Comparison of ENCODE assay signal across 37 mouse cellular contexts in the genomic region with DNA sequence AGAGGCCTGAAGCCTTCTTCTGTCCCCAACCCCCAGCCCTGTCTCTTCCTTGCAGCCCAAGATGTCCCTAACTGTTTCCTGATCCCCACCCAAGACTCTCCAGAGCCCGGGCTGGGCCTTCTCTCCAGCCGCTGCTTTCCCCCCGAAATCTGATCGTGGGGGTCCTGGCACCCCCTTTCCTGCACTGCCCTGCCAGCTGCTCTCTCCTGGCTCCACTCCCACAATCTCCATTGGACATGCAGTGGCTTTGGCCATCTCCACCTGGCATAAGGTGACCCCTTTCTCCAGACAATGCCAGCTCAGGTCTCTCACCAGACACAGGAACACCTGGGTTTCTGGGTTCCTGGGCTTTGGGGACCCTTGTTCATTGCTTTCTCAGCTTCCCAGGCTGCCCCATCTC. TPM values are rescaled to one million over a fixed set of nuclear protein-coding genes. Genes with fewer than 3 reads are reported as not detected.
"Had no signal": no experiment of that assay in that cellular context is flagged by ENCODE, and none has a peak within 500 bp of the region (broad histone marks: within the 10 kb centered on the region; RNA-seq: fewer than 3 reads in every experiment).

No protein-coding gene starts in this region.

- ATAC-seq: hindbrain, embryonic 16.5 days; hindbrain, postnatal 0 days; inflammation-experienced regulatory T-cells, adult 6 months; intestine, embryonic 15.5 days; intestine, embryonic 16.5 days; intestine, postnatal 0 days had no signal

- H3K4me2 ChIP-seq: heart, embryonic 11.5 days; heart, embryonic 13.5 days; heart, embryonic 15.5 days; hindbrain, embryonic 12.5 days; hindbrain, embryonic 13.5 days; hindbrain, embryonic 14.5 days; hindbrain, embryonic 15.5 days; intestine, embryonic 15.5 days; kidney, embryonic 15.5 days had no signal

- H3K27ac ChIP-seq: heart, embryonic 10.5 days; heart, embryonic 13.5 days; heart, embryonic 15.5 days; hindbrain, embryonic 10.5 days; hindbrain, embryonic 12.5 days; hindbrain, embryonic 13.5 days; hindbrain, embryonic 14.5 days; hindbrain, embryonic 15.5 days; hindbrain, postnatal 0 days; intestine, embryonic 15.5 days; kidney, embryonic 15.5 days; kidney, postnatal 0 days; layer of hippocampus, adult 2 months; left cerebral cortex, adult 2 months had no signal

- H3K36me3 ChIP-seq: heart, embryonic 10.5 days; heart, embryonic 13.5 days; heart, embryonic 15.5 days; hindbrain, embryonic 10.5 days; hindbrain, embryonic 12.5 days; hindbrain, embryonic 13.5 days; hindbrain, embryonic 15.5 days; intestine, embryonic 15.5 days; kidney, embryonic 15.5 days had no signal

- H3K4me3 ChIP-seq: heart, embryonic 10.5 days; heart, embryonic 13.5 days; heart, embryonic 15.5 days; hindbrain, embryonic 10.5 days; hindbrain, embryonic 12.5 days; hindbrain, embryonic 13.5 days; hindbrain, embryonic 15.5 days; intestine, embryonic 15.5 days; kidney, embryonic 15.5 days; layer of hippocampus, adult 2 months; left cerebral cortex, adult 2 months had no signal

- H3K4me1 ChIP-seq: hindbrain, embryonic 12.5 days; hindbrain, embryonic 13.5 days; hindbrain, embryonic 15.5 days had no signal

- H3K9ac ChIP-seq: heart, embryonic 13.5 days; heart, embryonic 15.5 days; hindbrain, embryonic 12.5 days; hindbrain, embryonic 13.5 days; hindbrain, embryonic 14.5 days; hindbrain, embryonic 15.5 days; intestine, embryonic 15.5 days; kidney, embryonic 15.5 days had no signal

- H3K9me3 ChIP-seq: heart, embryonic 10.5 days; heart, embryonic 13.5 days; heart, embryonic 15.5 days; hindbrain, embryonic 10.5 days; hindbrain, embryonic 12.5 days; hindbrain, embryonic 13.5 days; hindbrain, embryonic 15.5 days; intestine, embryonic 15.5 days; kidney, embryonic 15.5 days had no signal

- H3K27me3 ChIP-seq: heart, embryonic 15.5 days; hindbrain, embryonic 13.5 days; hindbrain, embryonic 15.5 days; intestine, embryonic 15.5 days; kidney, embryonic 15.5 days had no signal

- DNase-seq: heart, postnatal 10 days; heart, postnatal 14 days; heart, postnatal 36 days; heart, postnatal 4 days; kidney, adult 11 months; kidney, adult 18-20 months; kidney, adult 2 months; kidney, adult 8-10 months; kidney, adult 9 months; kidney, postnatal 10 days; kidney, postnatal 14 days; kidney, postnatal 25 days; kidney, postnatal 36 days; kidney, postnatal 4 days; layer of hippocampus, adult 9-11 months; layer of hippocampus, postnatal 36 days had no signal

RNA-seq across cellular contexts. Expression of gene Tmprss6, which starts 9.6 kb away (rescaled TPM):
- polyA plus RNA-seq: heart, embryonic 14.5 days; hindbrain, embryonic 10.5 days; inflammation-experienced regulatory T-cells, adult 6 months had no signal

RNA-seq across cellular contexts. Expression of gene Il2rb, which starts 17.0 kb away (rescaled TPM):
- polyA plus RNA-seq: heart, embryonic 10.5 days; heart, embryonic 11.5 days; hindbrain, embryonic 10.5 days; hindbrain, embryonic 11.5 days had no signal
